In the genomic region with DNA sequence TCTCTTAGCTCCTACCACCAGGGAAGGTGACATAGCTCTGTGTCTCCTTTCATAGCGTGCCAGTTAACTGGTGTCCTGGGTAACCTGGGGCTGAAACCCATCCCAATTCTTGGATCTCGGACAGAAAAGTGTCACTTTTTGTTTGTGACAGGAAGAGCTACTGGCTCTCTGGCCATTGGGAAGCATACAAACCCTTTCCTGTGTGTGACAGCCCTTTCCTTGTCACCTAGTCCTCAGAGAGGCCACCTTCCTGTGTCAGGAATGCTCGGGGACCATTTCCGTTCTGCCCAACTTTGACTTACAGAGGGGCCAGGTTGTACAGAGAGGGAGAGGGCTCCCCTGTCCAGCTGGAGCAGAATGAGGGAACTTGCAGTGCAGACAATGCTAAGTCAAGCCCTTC, we compare ENCODE assay signal across 9 mouse cellular contexts. TPM values are rescaled to one million over a fixed set of nuclear protein-coding genes. Genes with fewer than 3 reads are reported as not detected.
DNase-seq lines count a peak whose midpoint lies in the region; ATAC-seq and TF ChIP-seq lines count a peak whose summit lies in the region.
"Had no signal": no experiment of that assay in that cellular context is flagged by ENCODE, and none has a peak within 500 bp of the region (broad histone marks: within the 10 kb centered on the region; RNA-seq: fewer than 3 reads in every experiment).

No protein-coding gene starts in this region.

- no peak for DNase-seq in forebrain, embryonic 10.5 days (ENCODE audit: extremely low spot score, low spot score)
- no peak for DNase-seq in midbrain, embryonic 11.5 days (ENCODE audit: low spot score, missing footprints)
- DNase-seq in frontal cortex, postnatal 36 days (ENCODE audit: low spot score in 2 of 2) = no peak

- no peaks in the 10 kb centered on the region for H3K9me3 ChIP-seq in forebrain, embryonic 10.5 days
- no peaks in the 10 kb centered on the region for H3K9me3 ChIP-seq in forebrain, embryonic 15.5 days
- H3K9me3 ChIP-seq in intestine, postnatal 0 days (ENCODE audit: control insufficient read depth) = no peaks in the 10 kb centered on the region
- no peaks in the 10 kb centered on the region for H3K9me3 ChIP-seq in limb, embryonic 12.5 days
- H3K9me3 ChIP-seq in midbrain, embryonic 11.5 days (ENCODE audit: control insufficient read depth, low read length) = no peaks in the 10 kb centered on the region

- 69% methylated on average over 4 of the region's 4 CpGs for WGBS in forebrain, embryonic 10.5 days
- WGBS in forebrain, embryonic 15.5 days = 63% methylated on average over 4 of the region's 4 CpGs
- 69% methylated on average over 4 of the region's 4 CpGs for WGBS in intestine, postnatal 0 days
- 65% methylated on average over 4 of the region's 4 CpGs for WGBS in limb, embryonic 12.5 days
- 57% methylated on average over 4 of the region's 4 CpGs for WGBS in midbrain, embryonic 11.5 days

- peaks cover 43% of the 10 kb centered on the region for H3K4me1 ChIP-seq in forebrain, embryonic 10.5 days
- H3K4me1 ChIP-seq in forebrain, embryonic 15.5 days = no peaks in the 10 kb centered on the region
- peaks cover 14% of the 10 kb centered on the region for H3K4me1 ChIP-seq in brown adipose tissue, adult 24 weeks (ENCODE audit: control insufficient read depth, insufficient read depth, insufficient read length, low read length)
- H3K4me1 ChIP-seq in intestine, postnatal 0 days (replicated peaks; ENCODE audit: control insufficient read depth, insufficient read depth, low read length) = peaks cover 3% of the 10 kb centered on the region; the same call in 1 of the 2 replicates
- peaks cover 27% of the 10 kb centered on the region for H3K4me1 ChIP-seq in limb, embryonic 12.5 days (replicated peaks)
- no peaks in the 10 kb centered on the region for H3K4me1 ChIP-seq in midbrain, embryonic 11.5 days (ENCODE audit: control insufficient read depth, insufficient read depth, low read length)

- H3K36me3 ChIP-seq in forebrain, embryonic 10.5 days (replicated peaks) = peaks cover 23% of the 10 kb centered on the region
- peaks cover 14% of the 10 kb centered on the region for H3K36me3 ChIP-seq in forebrain, embryonic 15.5 days
- H3K36me3 ChIP-seq in intestine, postnatal 0 days (ENCODE audit: control insufficient read depth, insufficient read depth) = peaks cover 12% of the 10 kb centered on the region
- peaks cover 18% of the 10 kb centered on the region for H3K36me3 ChIP-seq in limb, embryonic 12.5 days
- no peaks in the 10 kb centered on the region; the same call in 1 of the 2 replicates for H3K36me3 ChIP-seq in midbrain, embryonic 11.5 days (ENCODE audit: control insufficient read depth, insufficient read depth, low read length)

- no peaks in the 10 kb centered on the region for H3K27me3 ChIP-seq in forebrain, embryonic 10.5 days (ENCODE audit: poor library complexity, severe bottlenecking)
- no peaks in the 10 kb centered on the region for H3K27me3 ChIP-seq in forebrain, embryonic 15.5 days
- H3K27me3 ChIP-seq in intestine, postnatal 0 days (replicated peaks; ENCODE audit: control insufficient read depth, insufficient read depth, low read length) = no peaks in the 10 kb centered on the region
- no peaks in the 10 kb centered on the region for H3K27me3 ChIP-seq in limb, embryonic 12.5 days
- no peaks in the 10 kb centered on the region for H3K27me3 ChIP-seq in midbrain, embryonic 11.5 days (ENCODE audit: control insufficient read depth, insufficient read depth, low read length)
- H3K27me3 ChIP-seq: Patski had no signal

- no peak overlapping the region for H3K4me3 ChIP-seq in forebrain, embryonic 10.5 days
- H3K4me3 ChIP-seq in forebrain, embryonic 15.5 days = no peak overlapping the region
- 0 out of 2 replicates have a peak overlapping the region, but pooled peaks have one; percentile 4 for H3K4me3 ChIP-seq in brown adipose tissue, adult 24 weeks (ENCODE audit: insufficient read depth, low read depth, low read length)
- H3K4me3 ChIP-seq in intestine, postnatal 0 days (ENCODE audit: low read depth, low read length) = no peak overlapping the region
- H3K4me3 ChIP-seq in limb, embryonic 12.5 days (replicated peaks) = no peak overlapping the region
- no peak overlapping the region for H3K4me3 ChIP-seq in midbrain, embryonic 11.5 days (ENCODE audit: low read depth, low read length)

- H3K9ac ChIP-seq in forebrain, embryonic 15.5 days (replicated peaks) = no peak overlapping the region
- H3K9ac ChIP-seq in intestine, postnatal 0 days (ENCODE audit: low read depth, low read length) = no peak overlapping the region
- H3K9ac ChIP-seq in limb, embryonic 12.5 days (replicated peaks) = no peak overlapping the region
- no peak overlapping the region for H3K9ac ChIP-seq in midbrain, embryonic 11.5 days (ENCODE audit: low read length)

- ATAC-seq in forebrain, embryonic 15.5 days (replicated peaks) = no peak
- ATAC-seq in intestine, postnatal 0 days = no peak
- ATAC-seq in limb, embryonic 12.5 days (ENCODE audit: insufficient number of reproducible peaks, insufficient read depth, low FRiP score, low TSS enrichment, low read depth) = no peak
- ATAC-seq in midbrain, embryonic 11.5 days (ENCODE audit: low FRiP score) = no peak
- no peak for ATAC-seq in activated CD4-positive, CD25-positive, alpha-beta regulatory T cell, adult 4 months
- ATAC-seq: Patski had no signal

- H3K4me2 ChIP-seq in forebrain, embryonic 15.5 days (replicated peaks) = no peak overlapping the region
- no peak overlapping the region for H3K4me2 ChIP-seq in intestine, postnatal 0 days (replicated peaks; ENCODE audit: low read depth)
- no peak overlapping the region for H3K4me2 ChIP-seq in limb, embryonic 12.5 days
- no peak overlapping the region for H3K4me2 ChIP-seq in midbrain, embryonic 11.5 days

- H3K27ac ChIP-seq in forebrain, embryonic 10.5 days = 0 out of 2 replicates have a peak overlapping the region, but pooled peaks have one; percentile 21
- H3K27ac ChIP-seq in forebrain, embryonic 15.5 days (replicated peaks) = no peak overlapping the region
- H3K27ac ChIP-seq in brown adipose tissue, adult 24 weeks (replicated peaks; ENCODE audit: low read depth, low read length) = peak overlapping the region; percentile 88
- H3K27ac ChIP-seq in intestine, postnatal 0 days (ENCODE audit: low read depth, low read length) = peak overlapping the region; percentile 50; the same call in 1 of the 2 replicates
- H3K27ac ChIP-seq in limb, embryonic 12.5 days = 0 out of 2 replicates have a peak overlapping the region, but pooled peaks have one; percentile 4
- H3K27ac ChIP-seq in midbrain, embryonic 11.5 days (ENCODE audit: low read depth, low read length) = no peak overlapping the region

- no peak for TF ChIP-seq CTCF in intestine, postnatal 0 days (IDR thresholded peaks at IDR 0.05; ENCODE audit: low read depth)

RNA-seq across cellular contexts. Expression of gene Micall1, which starts 9.2 kb away (rescaled TPM):
- polyA plus RNA-seq in forebrain, embryonic 10.5 days (2016; fragmentation: Nextera tagmentation; extraction: Ambion mirVana) = 5.1 and 5.5 TPM in 2 replicates
- 8.0 and 9.7 TPM in 2 replicates for polyA plus RNA-seq in forebrain, embryonic 15.5 days (2015; fragmentation: Nextera tagmentation; extraction: Ambion mirVana)
- 20.2 and 21.8 TPM in 2 replicates for polyA plus RNA-seq in brown adipose tissue, adult 24 weeks (2012; ENCODE audit: insufficient read depth, insufficient read length, missing spikeins)
- polyA plus RNA-seq in intestine, postnatal 0 days (2015; fragmentation: Nextera tagmentation; extraction: Ambion mirVana) = 3.7 and 5.0 TPM in 2 replicates
- polyA plus RNA-seq in limb, embryonic 12.5 days (2016; fragmentation: Nextera tagmentation; extraction: Ambion mirVana) = 12.2 and 13.0 TPM in 2 replicates
- polyA plus RNA-seq in midbrain, embryonic 11.5 days (2014; fragmentation: Nextera tagmentation; extraction: Ambion mirVana) = 5.2 and 5.4 TPM in 2 replicates
- 10 to 100 TPM; 11.1 to 11.3 TPM for polyA plus RNA-seq in activated CD4-positive, CD25-positive, alpha-beta regulatory T cell, adult 4 months (2017; shearing (Covaris generic))

RNA-seq across cellular contexts. Expression of gene Eif3l, which starts 24.5 kb away (rescaled TPM):
- polyA plus RNA-seq in forebrain, embryonic 10.5 days (2016; fragmentation: Nextera tagmentation; extraction: Ambion mirVana) = 283 and 289 TPM in 2 replicates
- polyA plus RNA-seq in forebrain, embryonic 15.5 days (2015; fragmentation: Nextera tagmentation; extraction: Ambion mirVana) = 192 and 195 TPM in 2 replicates
- polyA plus RNA-seq in brown adipose tissue, adult 24 weeks (2012; ENCODE audit: insufficient read depth, insufficient read length, missing spikeins) = 177 and 198 TPM in 2 replicates
- polyA plus RNA-seq in intestine, postnatal 0 days (2015; fragmentation: Nextera tagmentation; extraction: Ambion mirVana) = 97.0 and 100 TPM in 2 replicates
- 232 and 241 TPM in 2 replicates for polyA plus RNA-seq in limb, embryonic 12.5 days (2016; fragmentation: Nextera tagmentation; extraction: Ambion mirVana)
- 242 and 251 TPM in 2 replicates for polyA plus RNA-seq in midbrain, embryonic 11.5 days (2014; fragmentation: Nextera tagmentation; extraction: Ambion mirVana)
- 100 to 1,000 TPM; 241 to 298 TPM for polyA plus RNA-seq in activated CD4-positive, CD25-positive, alpha-beta regulatory T cell, adult 4 months (2017; shearing (Covaris generic))

RNA-seq across cellular contexts. Expression of gene Ankrd54, which starts 36.8 kb away (rescaled TPM):
- polyA plus RNA-seq in forebrain, embryonic 10.5 days (2016; fragmentation: Nextera tagmentation; extraction: Ambion mirVana) = 56.0 and 60.5 TPM in 2 replicates
- 61.6 and 65.5 TPM in 2 replicates for polyA plus RNA-seq in forebrain, embryonic 15.5 days (2015; fragmentation: Nextera tagmentation; extraction: Ambion mirVana)
- 5.7 and 8.7 TPM in 2 replicates for polyA plus RNA-seq in brown adipose tissue, adult 24 weeks (2012; ENCODE audit: insufficient read depth, insufficient read length, missing spikeins)
- 44.1 and 48.8 TPM in 2 replicates for polyA plus RNA-seq in intestine, postnatal 0 days (2015; fragmentation: Nextera tagmentation; extraction: Ambion mirVana)
- 63.7 and 67.1 TPM in 2 replicates for polyA plus RNA-seq in limb, embryonic 12.5 days (2016; fragmentation: Nextera tagmentation; extraction: Ambion mirVana)
- polyA plus RNA-seq in midbrain, embryonic 11.5 days (2014; fragmentation: Nextera tagmentation; extraction: Ambion mirVana) = 52.7 and 53.5 TPM in 2 replicates
- 1 to 10 TPM; 7.4 to 8.1 TPM for polyA plus RNA-seq in activated CD4-positive, CD25-positive, alpha-beta regulatory T cell, adult 4 months (2017; shearing (Covaris generic))

RNA-seq across cellular contexts. Expression of gene Polr2f, which starts 41.4 kb away (rescaled TPM):
- polyA plus RNA-seq in forebrain, embryonic 10.5 days (2016; fragmentation: Nextera tagmentation; extraction: Ambion mirVana) = 419 and 440 TPM in 2 replicates
- polyA plus RNA-seq in forebrain, embryonic 15.5 days (2015; fragmentation: Nextera tagmentation; extraction: Ambion mirVana) = 293 and 308 TPM in 2 replicates
- 173 and 185 TPM in 2 replicates for polyA plus RNA-seq in brown adipose tissue, adult 24 weeks (2012; ENCODE audit: insufficient read depth, insufficient read length, missing spikeins)
- polyA plus RNA-seq in intestine, postnatal 0 days (2015; fragmentation: Nextera tagmentation; extraction: Ambion mirVana) = 256 and 266 TPM in 2 replicates
- polyA plus RNA-seq in limb, embryonic 12.5 days (2016; fragmentation: Nextera tagmentation; extraction: Ambion mirVana) = 353 and 382 TPM in 2 replicates
- polyA plus RNA-seq in midbrain, embryonic 11.5 days (2014; fragmentation: Nextera tagmentation; extraction: Ambion mirVana) = 354 and 362 TPM in 2 replicates
- 100 to 1,000 TPM; 105 to 132 TPM for polyA plus RNA-seq in activated CD4-positive, CD25-positive, alpha-beta regulatory T cell, adult 4 months (2017; shearing (Covaris generic))

RNA-seq across cellular contexts. Expression of gene 1700088E04Rik, which starts 41.6 kb away (rescaled TPM):
- polyA plus RNA-seq in forebrain, embryonic 10.5 days (2016; fragmentation: Nextera tagmentation; extraction: Ambion mirVana) = 6.9 and 8.1 TPM in 2 replicates
- 11.9 and 16.8 TPM in 2 replicates for polyA plus RNA-seq in forebrain, embryonic 15.5 days (2015; fragmentation: Nextera tagmentation; extraction: Ambion mirVana)
- polyA plus RNA-seq in brown adipose tissue, adult 24 weeks (2012; ENCODE audit: insufficient read depth, insufficient read length, missing spikeins) = 2.1 TPM in 1 of 2 replicates, not detected in the other
- 4.2 and 5.2 TPM in 2 replicates for polyA plus RNA-seq in intestine, postnatal 0 days (2015; fragmentation: Nextera tagmentation; extraction: Ambion mirVana)
- 4.1 and 8.4 TPM in 2 replicates for polyA plus RNA-seq in limb, embryonic 12.5 days (2016; fragmentation: Nextera tagmentation; extraction: Ambion mirVana)
- 9.5 and 10.2 TPM in 2 replicates for polyA plus RNA-seq in midbrain, embryonic 11.5 days (2014; fragmentation: Nextera tagmentation; extraction: Ambion mirVana)
- 1 to 10 TPM; 7.0 to 7.3 TPM for polyA plus RNA-seq in activated CD4-positive, CD25-positive, alpha-beta regulatory T cell, adult 4 months (2017; shearing (Covaris generic))

Comparison
In these comparisons a context has a peak if more than half of its experiments do, and no peak if none do; other contexts are left out.
1. H3K27ac ChIP-seq: peak in forebrain, embryonic 10.5 days (single experiment), brown adipose tissue, adult 24 weeks (single experiment), intestine, postnatal 0 days (single experiment) and limb, embryonic 12.5 days (single experiment); none in forebrain, embryonic 15.5 days (single experiment) and midbrain, embryonic 11.5 days (single experiment).